Mouse (Mus musculus) megakaryocyte, embryonic 14.5 days (primary cell): Measurements from ENCODE around the gene Gramd1b.

Experiments used
- FLI1 ChIP-seq: IDR thresholded peaks from 2 replicates; pipeline ENCODE4 v1.6.1; 2012; ENCODE audit warnings: low read length, inconsistent platforms, mixed read lengths
- GATA1 ChIP-seq: IDR thresholded peaks from 3 replicates; pipeline ENCODE4 v1.6.1; 2012; ENCODE audit warnings: mixed read lengths, low read length, inconsistent platforms, borderline replicate concordance

- TF ChIP-seq GATA1 (no peak), FLI1 (no peak)
These were observed 75.0 kb downstream of the Gramd1b start for GRCm38 (mm10) chr9:40456191-40456590.
